Mouse (Mus musculus) heart, embryonic 16.5 days (tissue): ENCODE data around the gene 4921504E06Rik. TPM values are rescaled to one million over a fixed set of nuclear protein-coding genes. Genes with fewer than 3 reads are reported as not detected.

ENCODE experiments used
- ATAC-seq: fragments of 200-750 bp; cut with Nextera tagmentation; replicated peaks from 2 replicates; pipeline ENCODE4 v1.8.0; 2017; ENCODE audit warnings: moderate number of reproducible peaks; ENCODE audit not compliant: insufficient read depth, low FRiP score; ENCODE audit errors: extremely low read depth
- H3K27ac ChIP-seq: fragments of 300-500 bp; sonication (generic); 2 replicates; pipeline ENCODE4 v1.5.1; 2014; ENCODE audit warnings: mild to moderate bottlenecking, low read length, control low read depth, moderate library complexity
- H3K27me3 ChIP-seq: fragments of 300-500 bp; sonication (generic); 2 replicates; pipeline ENCODE4 v1.6.1; 2014; ENCODE audit warnings: low read length, mixed read lengths; ENCODE audit not compliant: control insufficient read depth, insufficient read depth
- H3K36me3 ChIP-seq: fragments of 300-500 bp; sonication (generic); 2 replicates; pipeline ENCODE4 v1.6.1; 2014; ENCODE audit not compliant: control insufficient read depth, insufficient read depth
- H3K4me1 ChIP-seq: fragments of 300-500 bp; sonication (generic); 2 replicates; pipeline ENCODE4 v1.6.1; 2014; ENCODE audit warnings: low read length, mixed read lengths; ENCODE audit not compliant: control insufficient read depth, insufficient read depth
- H3K4me2 ChIP-seq: fragments of 300-500 bp; sonication (generic); 2 replicates; pipeline ENCODE4 v1.6.1; 2014; ENCODE audit warnings: low read depth, mild to moderate bottlenecking, control low read depth, low read length
- H3K4me3 ChIP-seq: fragments of 300-500 bp; sonication (generic); 2 replicates; pipeline ENCODE4 v1.5.1; 2014; ENCODE audit warnings: mild to moderate bottlenecking, control low read depth, low read length
- H3K9ac ChIP-seq: fragments of 300-500 bp; sonication (generic); 2 replicates; pipeline ENCODE4 v1.6.1; 2014; ENCODE audit warnings: low read length, control low read depth
- H3K9me3 ChIP-seq: fragments of 300-500 bp; sonication (generic); replicated peaks from 2 replicates; pipeline ENCODE4 v1.6.1; 2016; ENCODE audit warnings: low read length; ENCODE audit not compliant: control insufficient read depth
- WGBS: fragments of 180-500 bp; shearing (Covaris S2); extraction: QIAGEN DNeasy Blood & Tissue Kit; methylation state at CpG from one replicate; pipeline ENCODE4 v1.1.7; 2014; 5-methylcytosine and 5-hydroxymethylcytosine counted together
- polyA plus RNA-seq: library from polyadenylated mRNA; unstranded; fragments of >200 nt; fragmentation: Nextera tagmentation; extraction: Ambion mirVana; gene quantifications from 2 replicates; pipeline ENCODE4 v1.2.1, GENCODE M21; 2015

4921504E06Rik gene
- polyA plus RNA-seq, 1 experiment from 2014 or later = not detected

DNA sequence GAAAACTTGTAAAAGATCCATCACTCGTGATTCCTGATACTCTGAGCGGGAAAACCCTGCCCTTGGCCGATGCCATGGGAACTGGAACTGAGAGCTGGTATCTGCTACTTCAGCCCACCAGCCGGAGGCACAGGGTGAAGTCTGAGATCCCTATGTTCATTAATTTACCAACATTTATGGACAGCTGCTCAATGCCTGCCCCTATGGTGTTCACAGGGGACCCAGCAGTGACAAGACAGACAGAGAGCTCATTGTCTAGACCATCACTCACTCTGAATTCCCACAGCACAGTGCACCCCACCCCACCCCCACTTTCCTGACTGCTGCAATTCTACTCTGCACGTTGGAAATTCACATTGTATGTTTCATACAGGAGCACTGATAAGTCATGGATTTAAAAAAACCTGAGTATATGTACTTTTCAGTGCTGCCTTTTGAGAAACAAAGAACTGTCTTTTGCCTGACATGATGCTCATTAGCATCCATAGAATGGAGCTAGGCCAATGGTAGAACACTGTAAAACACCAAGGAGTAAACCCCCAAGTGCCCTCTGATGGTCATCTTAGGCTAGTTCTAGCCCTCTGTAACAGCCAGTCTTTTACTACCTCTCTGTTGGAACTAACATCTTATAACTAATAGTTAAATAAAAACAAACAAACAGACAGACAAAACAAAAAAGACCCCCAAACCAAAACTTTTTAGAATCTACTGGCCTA, 8.6 kb upstream of the 4921504E06Rik start:
- no peaks in the 10 kb centered on the region for H3K4me1 ChIP-seq
- H3K36me3 ChIP-seq = no peaks in the 10 kb centered on the region
- H3K27ac ChIP-seq = no peak overlapping the region
- WGBS = 75% methylated on average over 5 of the region's 5 CpGs
- H3K9me3 ChIP-seq = no peaks in the 10 kb centered on the region
- no peaks in the 10 kb centered on the region for H3K27me3 ChIP-seq
- H3K4me3 ChIP-seq = no peak overlapping the region
- no peak overlapping the region for H3K4me2 ChIP-seq
- H3K9ac ChIP-seq = no peak overlapping the region
- no peak for ATAC-seq

DNA sequence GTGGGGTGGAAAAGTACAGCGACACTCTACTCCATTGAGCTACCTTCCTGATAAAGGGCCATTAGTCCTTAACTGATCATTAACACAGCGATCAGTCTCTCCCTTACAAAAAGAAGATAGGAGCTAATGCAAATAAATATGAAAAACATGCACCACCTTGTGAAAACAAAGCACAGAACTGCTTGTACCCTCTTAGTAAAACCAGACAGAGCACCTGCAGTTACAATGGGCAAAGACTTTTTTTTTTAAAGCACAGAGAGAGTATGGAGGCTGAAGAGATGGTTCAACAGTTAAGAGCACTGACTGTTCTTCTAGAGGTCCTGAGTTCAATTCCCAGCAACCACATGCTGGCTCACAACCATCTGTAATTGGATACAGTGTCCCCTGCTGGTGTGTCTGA, 6.9 kb upstream of the 4921504E06Rik start:
- Histone ChIP-seq H3K4me1 (no peaks in the 10 kb centered on the region; the same call in 1 of the 2 replicates), H3K9ac (no peak overlapping the region), H3K9me3 (no peaks in the 10 kb centered on the region), H3K27ac (no peak overlapping the region), H3K27me3 (no peaks in the 10 kb centered on the region), H3K36me3 (no peaks in the 10 kb centered on the region), H3K4me2 (no peak overlapping the region), H3K4me3 (no peak overlapping the region)
- WGBS = 80% methylated on average over 2 of the region's 2 CpGs
- no peak for ATAC-seq

DNA sequence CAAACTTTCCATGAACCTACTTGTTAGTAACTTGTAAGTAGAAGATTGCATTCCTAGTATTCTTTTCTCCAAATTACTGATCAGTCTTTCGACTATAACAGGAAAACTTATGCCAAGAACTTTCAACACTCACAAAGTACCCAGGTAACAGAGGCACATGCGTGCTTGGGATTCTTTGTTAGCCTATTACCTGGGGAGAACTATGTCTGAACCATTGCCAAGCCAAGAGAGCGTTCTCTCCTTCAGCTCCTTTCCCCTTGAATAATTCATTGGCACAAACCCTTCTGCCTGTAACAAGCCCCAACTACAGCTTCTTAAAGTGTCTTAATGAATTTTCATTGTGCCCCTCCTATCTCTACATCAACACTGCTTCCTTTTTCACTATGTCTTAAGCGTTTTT, 6.4 kb upstream of the 4921504E06Rik start:
- no peaks in the 10 kb centered on the region for H3K9me3 ChIP-seq
- ATAC-seq = no peak
- H3K4me1 ChIP-seq = peaks cover 2% of the 10 kb centered on the region
- H3K27me3 ChIP-seq = no peaks in the 10 kb centered on the region
- H3K4me2 ChIP-seq = no peak overlapping the region
- WGBS = 60% methylated on average over 4 of the region's 4 CpGs
- H3K36me3 ChIP-seq = no peaks in the 10 kb centered on the region
- no peak overlapping the region for H3K27ac ChIP-seq
- no peak overlapping the region for H3K4me3 ChIP-seq
- no peak overlapping the region for H3K9ac ChIP-seq

DNA sequence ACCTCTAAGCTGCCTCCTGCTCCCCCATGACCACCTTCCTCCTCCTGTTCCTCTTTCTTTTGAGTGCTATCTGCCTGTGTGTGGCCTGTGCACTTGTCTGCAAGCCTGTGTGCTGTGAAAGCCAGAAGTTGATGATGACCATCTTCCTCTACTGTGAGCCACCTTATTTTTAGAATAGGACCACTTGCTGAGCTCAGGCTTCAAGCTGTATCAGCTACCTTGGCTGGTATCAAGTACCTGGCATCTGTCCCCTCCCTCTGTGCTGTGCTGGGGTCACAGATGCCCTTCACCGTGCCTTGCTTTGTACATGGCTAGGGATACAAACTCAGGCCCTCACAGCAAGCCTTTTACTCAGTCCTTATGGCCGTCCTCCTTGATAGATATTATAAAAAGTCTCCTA, 2.3 kb downstream of the 4921504E06Rik start:
- no peaks in the 10 kb centered on the region for H3K9me3 ChIP-seq
- H3K4me1 ChIP-seq = peaks cover 33% of the 10 kb centered on the region
- peak overlapping the region; percentile 97 for H3K27ac ChIP-seq
- H3K4me2 ChIP-seq = no peak overlapping the region
- no peak overlapping the region for H3K4me3 ChIP-seq
- no peaks in the 10 kb centered on the region for H3K36me3 ChIP-seq
- ATAC-seq = no peak
- no peak overlapping the region; the same call in 1 of the 2 replicates for H3K9ac ChIP-seq
- H3K27me3 ChIP-seq = no peaks in the 10 kb centered on the region
- 47% methylated on average over 2 of the region's 2 CpGs for WGBS

DNA sequence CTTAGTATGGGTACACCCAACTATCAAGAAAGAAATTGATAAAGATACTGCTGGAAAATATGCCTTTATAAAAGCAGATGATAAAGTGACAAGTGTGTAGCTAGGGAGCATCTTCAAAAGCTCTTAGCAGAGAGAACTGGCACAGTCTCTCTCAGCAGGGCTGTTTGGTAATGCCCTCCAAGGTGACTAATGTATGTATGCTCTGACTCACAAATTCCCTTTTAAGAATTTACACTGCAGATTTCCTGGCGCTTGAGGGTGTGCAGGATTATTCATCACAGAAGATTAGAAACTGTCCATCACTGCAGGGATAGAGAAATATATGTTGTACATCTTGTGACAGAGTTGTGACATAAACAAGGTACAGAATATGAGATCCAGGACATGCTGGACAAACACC, 12.8 kb downstream of the 4921504E06Rik start:
- Histone ChIP-seq H3K4me1 (no peaks in the 10 kb centered on the region), H3K36me3 (no peaks in the 10 kb centered on the region), H3K4me2 (no peak overlapping the region), H3K4me3 (no peak overlapping the region), H3K9me3 (0 out of 2 replicates have a peak, but pooled peaks cover 3% of the 10 kb centered on the region), H3K9ac (no peak overlapping the region), H3K27ac (no peak overlapping the region), H3K27me3 (no peaks in the 10 kb centered on the region)
- ATAC-seq = no peak
- WGBS = 60% methylated on average over 1 of the region's 1 CpGs

DNA sequence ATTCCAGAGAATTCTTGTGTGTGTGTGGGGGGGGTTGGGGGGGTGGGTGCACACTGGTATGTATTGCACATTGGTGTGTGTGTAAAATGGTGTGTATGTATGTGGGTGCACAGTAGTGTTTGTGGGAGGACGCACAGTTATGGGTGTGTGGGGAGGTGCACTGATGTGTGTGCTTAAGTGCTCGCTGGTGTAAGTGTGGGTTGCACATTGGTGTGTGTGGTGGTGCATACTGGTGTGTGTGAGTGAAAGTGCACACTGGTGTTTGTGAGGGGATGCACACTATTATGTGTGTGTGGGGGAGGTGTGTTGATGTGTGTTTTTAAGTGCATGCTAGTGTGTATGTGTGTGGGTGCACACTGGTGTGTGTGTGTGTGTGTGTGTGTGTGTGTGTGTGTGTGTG, 24.3 kb downstream of the 4921504E06Rik start:
- H3K36me3 ChIP-seq = no peaks in the 10 kb centered on the region
- no peak overlapping the region for H3K4me3 ChIP-seq
- peaks cover 3% of the 10 kb centered on the region; the same call in 1 of the 2 replicates for H3K9me3 ChIP-seq
- no peak for ATAC-seq
- H3K27me3 ChIP-seq = no peaks in the 10 kb centered on the region
- H3K9ac ChIP-seq = no peak overlapping the region
- no peaks in the 10 kb centered on the region for H3K4me1 ChIP-seq
- H3K27ac ChIP-seq = no peak overlapping the region
- H3K4me2 ChIP-seq = no peak overlapping the region
- WGBS = 78% methylated on average over 2 of the region's 2 CpGs

DNA sequence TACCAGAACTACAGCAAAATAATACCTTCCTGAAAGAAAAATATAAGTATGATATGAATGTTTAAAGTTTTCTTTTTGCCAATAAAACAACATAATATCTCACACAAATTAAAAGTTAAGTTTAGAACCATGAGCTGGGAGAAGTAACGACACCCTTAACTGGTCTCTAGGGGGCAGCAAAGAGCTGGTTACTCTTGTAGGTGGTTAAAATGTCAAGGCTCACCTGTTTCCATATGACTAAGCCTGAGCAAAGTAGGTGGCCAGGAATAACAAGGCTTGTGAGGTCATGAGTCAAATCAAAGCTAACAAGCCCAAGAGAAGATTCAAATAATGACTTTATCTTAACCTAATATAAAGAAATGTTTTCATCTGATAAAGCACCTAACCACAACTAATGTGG, 24.9 kb downstream of the 4921504E06Rik start:
- ATAC-seq = no peak
- 2% methylated on average over 1 of the region's 1 CpGs for WGBS

DNA sequence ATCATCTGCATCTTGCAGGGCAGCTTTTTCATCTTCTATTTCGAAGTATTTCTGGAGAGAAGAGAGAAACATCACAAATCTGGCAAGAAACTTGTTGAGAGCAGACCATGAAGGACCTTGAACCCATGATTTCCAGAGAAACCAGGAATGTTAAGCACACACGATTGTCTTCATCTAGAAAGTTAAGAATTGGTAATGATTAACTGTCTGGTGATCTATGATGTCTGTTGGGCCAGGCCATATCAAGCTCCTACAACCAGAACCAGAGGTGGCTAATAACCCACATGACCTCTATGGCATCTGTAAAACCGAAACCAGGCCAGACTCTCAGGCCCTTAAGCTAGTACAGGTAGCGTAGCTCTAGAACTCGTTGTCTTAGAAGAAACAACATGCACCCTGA, 29.6 kb downstream of the 4921504E06Rik start:
- no peaks in the 10 kb centered on the region for H3K4me1 ChIP-seq
- no peaks in the 10 kb centered on the region for H3K36me3 ChIP-seq
- no peaks in the 10 kb centered on the region for H3K9me3 ChIP-seq
- WGBS = 78% methylated on average over 5 of the region's 5 CpGs
- no peak overlapping the region for H3K27ac ChIP-seq
- no peak overlapping the region for H3K9ac ChIP-seq
- H3K4me2 ChIP-seq = no peak overlapping the region
- H3K4me3 ChIP-seq = no peak overlapping the region
- no peak for ATAC-seq
- peaks cover 6% of the 10 kb centered on the region; the same call in 1 of the 2 replicates for H3K27me3 ChIP-seq

More for the DNA sequence above, 24.9 kb downstream of the 4921504E06Rik start:
- Histone ChIP-seq H3K4me2 (no peak overlapping the region), H3K27ac (no peak overlapping the region), H3K4me3 (no peak overlapping the region), H3K9ac (no peak overlapping the region), H3K36me3 (no peaks in the 10 kb centered on the region), H3K27me3 (no peaks in the 10 kb centered on the region), H3K4me1 (no peaks in the 10 kb centered on the region), H3K9me3 (peaks cover 3% of the 10 kb centered on the region; the same call in 1 of the 2 replicates)

DNA sequence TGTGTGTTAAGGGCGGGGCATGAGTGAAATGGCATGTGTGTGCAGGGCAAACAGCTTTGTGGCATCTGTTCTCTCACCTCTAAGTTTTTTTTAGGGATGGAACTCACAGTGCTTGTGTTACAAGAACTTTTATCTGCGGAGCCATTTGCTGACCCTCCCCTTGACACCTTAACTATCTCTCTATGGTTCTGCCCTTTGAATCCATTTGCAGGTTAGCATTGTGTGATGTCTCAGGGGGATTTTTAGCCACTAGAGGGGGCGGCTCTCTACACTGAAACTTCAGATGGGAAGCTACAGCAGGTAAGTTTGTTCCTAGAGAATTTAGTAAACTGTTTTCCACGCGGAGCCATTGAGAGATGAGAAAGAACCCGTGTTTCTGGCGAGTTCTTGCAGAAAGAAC, 32.1 kb downstream of the 4921504E06Rik start:
- peaks cover 9% of the 10 kb centered on the region for H3K27me3 ChIP-seq
- no peak overlapping the region for H3K27ac ChIP-seq
- no peaks in the 10 kb centered on the region for H3K36me3 ChIP-seq
- H3K4me2 ChIP-seq = no peak overlapping the region
- no peaks in the 10 kb centered on the region for H3K9me3 ChIP-seq
- H3K4me1 ChIP-seq = no peaks in the 10 kb centered on the region
- ATAC-seq = no peak
- 23% methylated on average over 7 of the region's 7 CpGs for WGBS
- H3K4me3 ChIP-seq = no peak overlapping the region
- no peak overlapping the region for H3K9ac ChIP-seq
